Comparison of ENCODE assay signal across 11 mouse cellular contexts in genomic region chr5:44579899-44580459, GRCm38 (mm10).
DNase-seq lines count a peak whose midpoint lies in the region; ATAC-seq and TF ChIP-seq lines count a peak whose summit lies in the region.
"Had no signal": no experiment of that assay in that cellular context is flagged by ENCODE, and none has a peak within 500 bp of the region (broad histone marks: within the 10 kb centered on the region; RNA-seq: fewer than 3 reads in every experiment).

No protein-coding gene starts in this region.

- no peak overlapping the region for H3K27ac ChIP-seq in kidney, adult 2 months (ENCODE audit: insufficient read depth, low read depth, low read length)
- no peak overlapping the region; the same call in 1 of the 2 replicates for H3K27ac ChIP-seq in midbrain, embryonic 15.5 days
- H3K27ac ChIP-seq in midbrain, embryonic 10.5 days (replicated peaks), result no peak overlapping the region
- H3K27ac ChIP-seq in limb, embryonic 13.5 days, result peak overlapping the region; percentile 39; the same call in 1 of the 2 replicates

- ATAC-seq in midbrain, embryonic 15.5 days (replicated peaks), result peak; percentile 69
- ATAC-seq in limb, embryonic 13.5 days (ENCODE audit: low FRiP score, low read depth), result no peak
- ATAC-seq: liver, postnatal 0 days had no signal

- H3K4me1 ChIP-seq in kidney, adult 2 months (ENCODE audit: control insufficient read depth, insufficient read depth, low read length), result 0 out of 2 replicates have a peak, but pooled peaks cover 3% of the 10 kb centered on the region
- peaks cover 8% of the 10 kb centered on the region for H3K4me1 ChIP-seq in midbrain, embryonic 15.5 days
- no peaks in the 10 kb centered on the region for H3K4me1 ChIP-seq in midbrain, embryonic 10.5 days
- peaks cover 37% of the 10 kb centered on the region for H3K4me1 ChIP-seq in limb, embryonic 13.5 days

- no peaks in the 10 kb centered on the region for H3K27me3 ChIP-seq in kidney, adult 2 months (replicated peaks; ENCODE audit: control insufficient read depth, insufficient read depth, low read length)
- no peaks in the 10 kb centered on the region for H3K27me3 ChIP-seq in midbrain, embryonic 15.5 days (replicated peaks)
- no peaks in the 10 kb centered on the region for H3K27me3 ChIP-seq in midbrain, embryonic 10.5 days (ENCODE audit: low read depth, poor library complexity, severe bottlenecking)
- no peaks in the 10 kb centered on the region for H3K27me3 ChIP-seq in limb, embryonic 13.5 days

- DNase-seq in cerebellum, postnatal 14 days, result peak; percentile 18 to 23
- DNase-seq in cerebellum, adult 8-10 months, result no peak
- DNase-seq in kidney, adult 2 months, result peak; percentile 33
- no peak for DNase-seq in kidney, adult 8-10 months
- DNase-seq in midbrain, embryonic 10.5 days (ENCODE audit: low spot score), result no peak
- no peak for DNase-seq in frontal cortex, postnatal 14 days (ENCODE audit: low spot score in 2 of 2)
- DNase-seq: adrenal gland, adult 8-10 months; heart, postnatal 10 days; liver, postnatal 0 days had no signal

- TF ChIP-seq POLR2A in kidney, adult 2 months (IDR thresholded peaks at IDR 0.05; ENCODE audit: low read depth, low read length), result no peak

- no peak overlapping the region for H3K4me3 ChIP-seq in kidney, adult 2 months (ENCODE audit: insufficient read depth, low read depth, low read length)
- no peak overlapping the region for H3K4me3 ChIP-seq in midbrain, embryonic 15.5 days
- H3K4me3 ChIP-seq in midbrain, embryonic 10.5 days, result no peak overlapping the region
- no peak overlapping the region for H3K4me3 ChIP-seq in limb, embryonic 13.5 days

- no peak overlapping the region for H3K4me2 ChIP-seq in midbrain, embryonic 15.5 days
- H3K4me2 ChIP-seq in limb, embryonic 13.5 days (replicated peaks), result peak overlapping the region; percentile 21; the same call in 1 of the 2 replicates

- 57% methylated on average over 10 of the region's 10 CpGs for WGBS in kidney, adult 2 months
- WGBS in midbrain, embryonic 15.5 days, result 67% methylated on average over 10 of the region's 10 CpGs
- WGBS in midbrain, embryonic 10.5 days, result 85% methylated on average over 10 of the region's 10 CpGs
- WGBS in limb, embryonic 13.5 days, result 30% methylated on average over 10 of the region's 10 CpGs

- H3K9ac ChIP-seq in midbrain, embryonic 15.5 days, result no peak overlapping the region
- H3K9ac ChIP-seq in limb, embryonic 13.5 days, result no peak overlapping the region
- H3K9ac ChIP-seq: liver, postnatal 0 days had no signal

- H3K36me3 ChIP-seq in kidney, adult 2 months (ENCODE audit: control insufficient read depth, insufficient read depth, low read length), result no peaks in the 10 kb centered on the region
- no peaks in the 10 kb centered on the region for H3K36me3 ChIP-seq in midbrain, embryonic 15.5 days (replicated peaks)
- H3K36me3 ChIP-seq in midbrain, embryonic 10.5 days, result no peaks in the 10 kb centered on the region
- H3K36me3 ChIP-seq in limb, embryonic 13.5 days, result no peaks in the 10 kb centered on the region

- no peaks in the 10 kb centered on the region for H3K9me3 ChIP-seq in midbrain, embryonic 15.5 days
- H3K9me3 ChIP-seq in midbrain, embryonic 10.5 days (replicated peaks), result no peaks in the 10 kb centered on the region
- no peaks in the 10 kb centered on the region for H3K9me3 ChIP-seq in limb, embryonic 13.5 days

- no peak for TF ChIP-seq CTCF in kidney, adult 2 months (conservative IDR thresholded peaks at IDR 0.05; ENCODE audit: insufficient read depth, insufficient read length, low read depth, low read length)

Comparison
In these comparisons a context has a peak if more than half of its experiments do, and no peak if none do; other contexts are left out.
1. DNase-seq: peak in cerebellum, postnatal 14 days (2 of 2) and kidney, adult 2 months (single experiment); none in cerebellum, adult 8-10 months (single experiment), kidney, adult 8-10 months (0 of 2), midbrain, embryonic 10.5 days (single experiment) and frontal cortex, postnatal 14 days (0 of 2).